Mouse (Mus musculus) C2C12 (cell line): Measurements from ENCODE around the gene Il6ra.

Source experiments
- CTCF ChIP-seq: IDR thresholded peaks from one replicate; pipeline ENCODE4 v1.5.1; 2011; ENCODE audit not compliant: control insufficient read depth, insufficient read depth, insufficient read length
- FOSL1 ChIP-seq: IDR thresholded peaks from one replicate; pipeline ENCODE4 v1.8.0; 2011; ENCODE audit warnings: mild to moderate bottlenecking, low read length; ENCODE audit not compliant: poor library complexity, insufficient read depth, severe bottlenecking
- MYOD1 ChIP-seq: IDR thresholded peaks from one replicate; pipeline ENCODE4 v1.6.1; 2011; ENCODE audit warnings: low read depth; ENCODE audit not compliant: control insufficient read depth, insufficient read length

DNA sequence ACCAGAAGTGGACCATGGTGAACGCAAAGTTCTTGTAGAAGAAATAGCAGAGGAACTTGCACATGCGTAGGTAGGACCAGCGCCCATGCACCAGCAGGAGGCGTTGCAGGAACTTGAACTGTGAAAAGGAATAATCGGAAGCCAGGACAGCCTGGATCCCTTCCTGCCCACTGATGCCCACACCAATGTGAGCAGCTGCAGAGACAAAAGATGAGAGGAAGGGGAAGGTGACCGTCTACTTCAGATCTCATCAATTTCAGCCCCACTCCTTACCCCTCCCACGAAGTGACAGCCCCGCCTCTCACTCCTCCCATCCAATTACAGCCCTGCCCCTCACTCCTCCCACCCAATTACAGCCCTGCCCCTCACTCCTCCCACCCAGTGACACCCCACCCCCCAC is 32.0 kb upstream of the Il6ra start:
- TF ChIP-seq CTCF (no peak), FOSL1 (no peak), MYOD1 (no peak)
